Mouse (Mus musculus) R1 (cell line): ENCODE measurements at regions not wholly inside any gene's neighbourhood (a gene's known extent, or its start where the extent isn't known, plus 50 kb on each side); places are given as distances from the start of the nearest gene placed in this dataset.
A peak's percentile ranks its signal among the peaks of the same experiment; 100 is the strongest.
"Not testable (repeated sequence)": the region's sequence is repeated elsewhere in the genome, so short reads cannot be mapped to it uniquely, and the experiment has no call there.

Source experiments
- DNase-seq: peaks from one replicate; pipeline ENCODE4 v3.0.0-alpha.2; 2018; ENCODE audit warnings: low read depth, low spot score

DNA sequence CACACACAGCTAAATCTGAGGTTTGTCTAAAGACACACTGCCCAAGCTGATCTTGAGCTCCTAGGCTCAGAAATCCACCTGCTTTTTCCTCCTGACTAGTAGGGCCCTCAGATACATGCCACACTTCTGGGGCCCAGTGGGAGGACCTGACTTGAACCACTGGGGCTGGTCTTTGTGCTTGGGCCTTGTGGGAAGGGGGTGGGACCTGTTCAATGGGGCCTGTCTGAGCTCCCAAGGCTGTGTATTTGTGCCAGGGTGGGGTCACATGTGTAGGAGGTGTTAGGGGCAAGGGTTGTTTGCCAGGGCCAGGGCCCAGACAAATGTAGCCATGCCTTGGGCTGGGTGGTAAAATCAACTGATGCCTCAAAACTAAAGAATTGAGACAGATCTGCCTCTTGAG lies 56.8 kb downstream of the Gm8765 start:
- DNase-seq, result not testable (repeated sequence)

DNA sequence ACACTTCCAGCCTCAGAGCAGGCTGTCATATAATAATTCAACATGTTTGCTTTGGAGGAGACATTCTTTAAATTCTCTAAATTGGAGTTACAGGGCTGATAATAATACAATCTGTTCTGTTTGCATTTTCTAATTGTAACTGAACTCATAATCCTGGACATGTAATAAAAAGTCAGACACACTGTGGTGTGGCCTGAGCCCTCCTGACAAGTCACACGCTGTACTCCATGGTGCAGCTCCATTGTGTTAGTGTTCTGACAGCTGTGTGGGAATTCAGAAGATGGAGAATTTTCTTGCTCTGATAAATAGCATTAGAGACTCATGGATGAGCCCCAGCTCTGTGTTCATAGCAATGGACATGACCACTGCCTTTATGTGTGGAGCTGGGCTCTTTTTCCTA lies 58.2 kb downstream of the Gm8765 start:
- not testable (repeated sequence) for DNase-seq

DNA sequence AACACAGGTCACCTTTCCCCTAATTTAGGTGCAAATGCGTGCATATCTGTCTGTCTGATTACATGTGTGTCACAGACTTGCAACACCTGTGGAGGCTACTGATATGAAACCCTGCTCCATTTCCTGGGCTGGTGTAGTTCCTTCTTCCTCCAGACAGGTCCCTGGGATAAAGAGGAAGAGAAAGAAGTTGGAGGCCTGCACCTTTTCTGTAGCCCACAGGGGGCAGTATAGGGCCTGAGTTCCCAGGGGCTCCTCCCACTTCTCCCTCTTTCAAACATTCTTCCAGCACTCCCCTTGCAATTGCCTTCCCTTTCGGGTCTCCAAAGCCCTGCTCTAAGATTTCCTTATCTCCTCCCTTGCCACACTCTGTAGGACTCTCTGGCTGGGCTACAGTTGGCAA lies 66.5 kb downstream of the Gm8765 start:
- peak; percentile 58 for DNase-seq

GRCm38 (mm10) chr13:50780036-50780435 lies 81.9 kb downstream of the Gm8765 start:
- DNase-seq, result not testable (repeated sequence)

- DNase-seq, result peak; percentile 46
These were observed 131.9 kb downstream of the Gm8765 start for GRCm38 (mm10) chr13:50829879-50830550.
